Mouse (Mus musculus) right cerebral cortex, postnatal 36 days (tissue): ENCODE results near the gene Pigz.
"Not testable (repeated sequence)": the region's sequence is repeated elsewhere in the genome, so short reads cannot be mapped to it uniquely, and the experiment has no call there.

Source experiments
- DNase-seq, 2 experiments: peaks; one replicate each; pipeline ENCODE4 v3.0.0; 2022; ENCODE audit warnings: low spot score in 2 of 2, mixed read lengths in 1 of 2

Gene Pigz

GRCm38 (mm10) chr16:31932255-31932654 is 1.4 kb upstream of the Pigz start:
- no peak for DNase-seq

GRCm38 (mm10) chr16:31932840-31933697 is 582 bp upstream of the Pigz start:
- DNase-seq, result peak; percentile 87 to 92

DNA sequence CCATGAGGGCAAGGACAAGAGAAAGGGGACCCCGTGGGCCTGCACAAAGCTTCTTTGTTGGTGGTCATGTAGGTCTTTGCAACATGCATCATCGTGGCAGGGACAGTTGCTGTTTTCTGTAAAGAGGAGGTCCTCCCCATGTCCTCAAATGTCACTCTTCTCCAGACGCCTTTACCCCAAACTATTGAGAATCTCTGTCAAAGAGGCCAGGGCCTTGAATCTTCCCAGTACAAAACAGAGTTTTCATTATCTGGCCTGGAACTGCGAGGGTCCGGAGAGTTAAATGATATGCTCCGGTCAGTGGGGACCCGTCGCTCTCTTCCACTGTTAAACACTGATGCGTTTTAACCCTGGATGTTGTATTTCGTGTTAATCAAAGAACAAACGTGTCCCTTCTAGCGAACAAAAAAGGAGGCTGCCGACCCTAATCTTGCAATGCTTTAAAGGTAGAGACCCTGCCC is 929 bp downstream of the Pigz start:
- no peak for DNase-seq

DNA sequence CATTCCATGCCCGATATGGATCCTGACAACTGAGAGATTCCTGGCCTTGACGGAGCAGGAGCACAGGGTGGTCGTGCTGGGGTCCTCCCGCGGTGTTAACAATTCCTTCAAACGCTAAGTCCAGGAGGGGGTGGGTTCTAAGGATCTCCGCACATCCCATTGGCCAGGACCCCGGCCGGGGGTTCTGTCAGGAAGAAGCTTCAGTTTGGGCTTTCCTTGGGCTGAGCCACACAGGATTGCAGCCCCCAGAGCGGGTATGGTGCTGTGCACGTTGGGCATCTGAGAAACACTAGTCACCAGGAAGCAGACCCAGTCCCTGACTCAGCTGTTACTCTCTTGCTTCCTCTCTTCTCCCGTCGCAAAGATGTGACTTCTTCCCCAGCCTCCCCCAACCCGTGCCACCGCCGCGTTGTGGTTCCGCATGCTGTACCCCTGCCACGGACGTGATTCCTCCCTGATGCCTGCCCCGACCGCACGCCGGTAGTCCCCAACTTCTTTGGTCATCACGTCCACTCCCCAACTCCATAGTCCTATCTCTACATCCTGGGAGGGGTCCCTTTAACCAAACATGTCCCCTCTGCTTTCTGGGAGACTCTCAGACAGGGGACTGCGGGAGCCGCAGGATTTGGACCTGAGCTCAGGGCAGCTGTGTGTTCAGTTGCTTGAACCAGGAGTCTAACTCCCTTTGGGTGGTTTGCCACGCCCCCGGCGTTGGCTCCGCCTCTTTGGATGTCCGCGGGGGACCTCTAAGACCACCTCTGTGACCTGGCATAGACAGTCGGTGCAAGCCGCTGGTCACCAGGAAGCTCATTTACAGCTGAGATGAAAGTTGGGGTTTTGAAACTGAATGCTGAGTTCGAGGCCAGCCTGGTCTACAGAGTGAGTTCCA is 1.7 kb downstream of the Pigz start:
- DNase-seq, result peak in 1 of 2 experiments; percentile 46

GRCm38 (mm10) chr16:31936568-31936967 is 2.9 kb downstream of the Pigz start:
- no peak for DNase-seq

GRCm38 (mm10) chr16:31938856-31939255 is 5.2 kb downstream of the Pigz start:
- DNase-seq, result no peak

DNA sequence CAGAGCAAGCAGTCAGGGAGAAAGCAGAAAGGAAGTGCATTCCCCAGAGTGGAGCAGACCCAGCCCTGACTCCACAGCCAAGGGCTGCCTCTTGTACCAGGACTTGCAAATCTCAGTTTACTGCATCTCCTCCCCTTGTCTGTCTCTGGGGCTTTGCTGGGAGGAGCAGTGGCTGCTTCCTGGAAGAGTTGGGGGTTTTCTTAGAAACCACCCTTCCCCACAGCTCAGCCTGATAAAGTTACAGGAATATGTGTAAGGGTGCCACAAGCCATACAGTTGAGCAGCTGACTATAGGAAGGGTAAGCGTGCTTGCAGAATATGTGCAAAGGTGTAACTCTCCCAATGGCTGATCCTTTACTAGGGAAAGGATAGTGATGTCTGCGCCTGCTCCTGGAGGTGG is 6.9 kb downstream of the Pigz start:
- no peak for DNase-seq

DNA sequence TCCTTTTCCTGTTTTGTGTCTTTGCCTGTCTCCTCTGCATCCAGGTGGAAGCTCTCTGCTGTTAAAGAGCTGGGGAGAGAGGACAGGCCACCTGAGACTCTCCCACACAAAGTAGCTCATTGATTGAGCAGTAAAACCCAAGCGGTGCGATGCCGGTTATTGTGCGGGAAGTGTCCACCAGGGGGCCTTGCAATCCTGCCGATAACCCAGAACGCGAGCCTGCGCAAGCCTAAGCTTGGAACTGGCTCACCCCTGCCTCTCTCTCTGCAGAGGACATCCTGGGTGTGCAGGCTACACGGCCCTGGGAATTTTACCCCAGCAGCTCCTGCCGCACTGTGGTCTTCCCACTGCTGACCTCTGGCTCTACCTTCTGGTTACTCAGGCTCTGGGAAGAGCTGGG is 10.3 kb downstream of the Pigz start:
- peak in 1 of 2 experiments; percentile 64 for DNase-seq

DNA sequence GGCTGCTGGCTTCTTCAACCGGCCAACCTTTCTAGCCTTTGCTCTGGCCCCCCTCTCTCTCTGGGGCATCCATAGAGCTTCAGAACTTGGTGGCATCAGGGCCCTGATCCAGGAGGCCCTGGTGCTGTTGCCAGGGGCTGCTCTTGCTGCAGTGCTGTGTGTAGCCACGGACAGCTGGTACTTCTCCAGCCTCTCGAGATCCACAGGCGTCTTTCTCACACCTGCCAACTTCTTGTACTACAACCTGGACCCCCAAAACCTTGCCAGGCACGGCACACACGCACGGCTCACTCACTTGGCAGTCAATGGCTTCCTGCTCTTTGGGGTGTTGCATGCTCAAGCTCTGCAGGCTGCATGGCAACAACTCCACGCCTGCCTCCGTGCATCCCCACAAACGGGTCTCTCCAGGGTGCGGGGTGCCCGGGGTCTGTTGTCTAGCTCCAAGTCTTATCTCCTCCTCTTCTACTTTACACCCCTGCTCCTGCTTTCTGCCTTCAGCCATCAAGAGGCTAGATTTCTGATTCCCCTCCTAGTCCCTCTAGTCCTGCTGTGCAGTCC is 11.1 kb downstream of the Pigz start:
- DNase-seq, result no peak

GRCm38 (mm10) chr16:31945372-31945771 is 11.7 kb downstream of the Pigz start:
- DNase-seq, result no peak

GRCm38 (mm10) chr16:31945986-31946385 is 12.3 kb downstream of the Pigz start:
- DNase-seq, result not testable (repeated sequence)

- DNase-seq, result no peak
These were observed 13.7 kb downstream of the Pigz start for GRCm38 (mm10) chr16:31947333-31947732.

GRCm38 (mm10) chr16:31947901-31948316 is 14.3 kb downstream of the Pigz start:
- no peak for DNase-seq

DNA sequence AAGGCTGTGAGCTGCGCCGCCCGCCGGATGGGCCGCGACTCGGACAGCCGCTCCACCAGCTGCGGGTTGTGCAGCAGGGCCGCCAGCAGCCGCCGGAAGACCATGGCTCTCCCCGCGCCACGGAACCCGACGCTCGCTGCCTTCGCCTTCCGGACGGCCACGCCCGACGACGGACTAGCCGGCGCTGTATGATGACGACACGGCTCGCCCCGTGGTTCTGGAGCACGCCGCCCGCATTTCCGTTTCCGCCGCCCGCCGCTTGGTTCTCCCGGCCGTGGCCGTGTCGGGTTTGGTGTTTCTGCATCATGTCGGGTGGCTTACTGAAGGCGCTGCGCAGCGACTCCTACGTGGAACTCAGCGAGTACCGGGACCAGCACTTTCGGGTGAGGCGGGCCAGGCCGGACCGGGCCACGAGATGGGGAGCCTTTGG is 14.7 kb downstream of the Pigz start, which contains the start of the genes 0610012G03Rik and Ncbp2:
TSS of gene 0610012G03Rik (minus strand) at position 150 of the 430 bp plus-strand sequence.
TSS of gene Ncbp2 (plus strand) at position 169 of the 430 bp plus-strand sequence.
- DNase-seq, result peak; percentile 94

GRCm38 (mm10) chr16:31963224-31963623 is 29.6 kb downstream of the Pigz start:
- no peak for DNase-seq

- DNase-seq, result no peak
These were observed 41.6 kb downstream of the Pigz start for GRCm38 (mm10) chr16:31975258-31975657.

GRCm38 (mm10) chr16:31979501-31979900 is 45.9 kb downstream of the Pigz start:
- DNase-seq, result no peak

DNA sequence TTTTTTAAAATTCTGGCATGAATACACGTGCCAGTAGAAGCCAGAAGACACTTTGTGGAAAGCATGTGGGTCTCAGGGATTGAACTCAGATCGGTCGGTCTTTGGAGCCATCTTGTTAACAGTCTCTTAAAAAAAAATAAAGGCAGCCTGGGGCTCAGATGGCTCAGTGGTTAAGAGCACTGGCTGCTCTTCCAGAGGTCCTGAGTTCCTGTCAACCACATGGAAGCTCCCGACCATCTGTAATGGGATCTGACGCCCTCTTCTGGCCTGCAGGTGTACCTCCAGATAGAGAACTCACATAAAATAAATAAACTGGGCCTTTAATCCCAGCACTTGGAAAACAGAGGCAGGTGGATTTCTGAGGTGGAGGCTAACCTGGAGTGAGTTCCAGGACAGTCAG is 47.3 kb downstream of the Pigz start:
- no peak for DNase-seq

GRCm38 (mm10) chr16:31992039-31992438 is 58.4 kb downstream of the Pigz start:
- no peak for DNase-seq

DNA sequence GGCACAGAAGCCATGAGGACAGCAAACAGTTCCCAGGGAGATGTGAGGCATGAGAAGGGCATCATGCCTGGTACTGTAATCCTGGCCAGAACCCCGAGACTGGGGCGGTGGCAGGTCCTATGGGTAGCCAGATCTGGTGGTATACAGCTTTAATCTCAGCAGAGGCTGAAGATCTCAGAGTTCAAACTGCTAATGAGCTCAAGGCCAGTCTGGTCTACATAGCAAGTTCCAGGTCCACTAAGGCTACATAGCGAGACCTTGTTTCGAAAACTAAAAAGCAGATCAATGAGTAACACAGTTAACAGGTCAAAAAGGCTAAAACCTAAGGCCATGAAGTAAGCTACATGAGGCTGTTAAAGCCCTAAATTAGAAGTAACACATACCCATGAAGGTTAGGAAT is 59.5 kb downstream of the Pigz start:
- no peak for DNase-seq

DNA sequence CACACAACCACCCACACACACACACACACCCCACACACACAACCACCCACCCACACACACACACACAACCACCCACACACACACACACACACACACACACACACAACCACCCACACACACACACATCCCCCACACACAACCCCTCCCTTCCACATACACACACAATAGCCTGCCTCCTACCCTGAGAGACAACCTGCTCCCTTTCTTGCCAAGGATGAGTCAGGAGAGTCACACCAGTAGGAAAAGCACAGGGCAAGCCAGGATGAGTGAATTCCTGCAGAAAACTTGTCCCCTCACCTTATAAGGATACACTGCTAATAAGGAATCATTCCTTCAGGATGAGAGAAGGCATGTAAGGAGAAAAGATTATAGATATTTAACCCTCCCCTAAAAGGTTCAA is 60.3 kb downstream of the Pigz start:
- DNase-seq, result no peak
